Mouse (Mus musculus): ENCODE measurements around the gene Cyp2d11.
"Not testable (repeated sequence)": the region's sequence is repeated elsewhere in the genome, so short reads cannot be mapped to it uniquely, and the experiment has no call there.

GRCm38 (mm10) chr15:82389916-82390315 is 3.9 kb downstream of the Cyp2d11 start:
- not testable (repeated sequence) for TF ChIP-seq MYOD1 (IDR thresholded peaks at IDR 0.05; ENCODE audit: control insufficient read depth, insufficient read length, low read depth); CTCF (IDR thresholded peaks at IDR 0.05; ENCODE audit: control insufficient read depth, insufficient read depth, insufficient read length); USF1 (IDR thresholded peaks at IDR 0.05; ENCODE audit: low read depth)

Measured in C2C12 (cell line).